Mouse (Mus musculus): Measurements from ENCODE around the gene 4930469K13Rik.

4930469K13Rik gene

DNA sequence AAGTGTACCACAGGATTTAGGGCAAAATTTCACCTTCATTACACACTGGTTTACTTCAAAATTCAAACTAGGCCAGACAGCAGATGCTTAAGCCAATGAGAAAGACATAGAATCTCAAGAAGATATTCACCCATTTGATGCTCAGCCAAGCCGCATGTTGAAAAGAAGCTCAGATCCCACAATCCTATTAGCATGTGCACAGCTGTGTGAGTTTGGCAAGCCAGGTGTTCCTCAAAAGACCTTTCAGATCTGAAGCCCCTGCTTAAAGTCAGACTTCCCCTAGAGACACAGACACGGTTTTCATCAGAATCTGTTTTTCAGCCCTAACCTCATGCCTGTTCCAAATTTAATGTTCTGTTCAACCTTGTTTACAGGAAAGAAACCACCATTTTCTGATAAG, 20.5 kb downstream of the 4930469K13Rik start:
- no peak for DNase-seq

DNA sequence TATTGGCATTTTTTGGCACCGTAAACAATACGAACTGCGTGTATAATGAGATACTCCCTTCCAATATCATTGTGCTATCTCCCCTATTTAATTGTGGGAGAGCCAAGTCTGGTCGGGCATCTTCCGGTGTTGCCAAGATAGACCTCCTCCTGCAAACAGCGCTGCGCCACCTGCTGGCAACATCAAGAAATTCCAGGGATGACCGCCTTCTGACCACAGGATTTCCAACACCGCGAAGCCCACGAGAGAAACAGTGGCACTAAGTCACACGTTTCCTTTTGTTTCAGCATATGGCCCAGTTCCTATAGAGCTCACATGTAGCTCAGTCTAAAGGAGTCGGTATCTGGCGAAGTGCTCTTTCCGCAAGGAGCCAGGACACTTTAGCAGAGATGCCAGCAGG, 24.6 kb downstream of the 4930469K13Rik start:
- no peak for DNase-seq

DNA sequence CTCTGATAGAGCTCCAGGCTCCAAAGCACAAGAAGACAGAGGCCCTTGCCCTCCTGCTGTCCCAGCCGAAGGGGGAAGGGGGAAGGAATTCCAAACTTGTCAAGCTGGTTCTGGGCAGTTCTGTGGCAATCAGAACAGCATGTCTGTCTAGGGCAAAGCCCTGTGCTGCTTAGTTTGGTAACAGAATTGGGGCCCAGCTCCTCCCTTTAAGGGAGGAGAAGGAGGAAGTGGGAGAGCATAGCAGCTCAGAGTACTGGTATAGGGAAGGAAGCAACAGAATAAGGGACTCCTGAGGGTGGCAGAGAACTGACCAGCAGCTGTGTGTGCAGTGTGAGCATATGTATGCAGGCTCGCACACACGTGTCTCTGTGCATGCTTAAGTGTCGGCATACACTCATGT, 26.0 kb downstream of the 4930469K13Rik start:
- no peak for DNase-seq

DNA sequence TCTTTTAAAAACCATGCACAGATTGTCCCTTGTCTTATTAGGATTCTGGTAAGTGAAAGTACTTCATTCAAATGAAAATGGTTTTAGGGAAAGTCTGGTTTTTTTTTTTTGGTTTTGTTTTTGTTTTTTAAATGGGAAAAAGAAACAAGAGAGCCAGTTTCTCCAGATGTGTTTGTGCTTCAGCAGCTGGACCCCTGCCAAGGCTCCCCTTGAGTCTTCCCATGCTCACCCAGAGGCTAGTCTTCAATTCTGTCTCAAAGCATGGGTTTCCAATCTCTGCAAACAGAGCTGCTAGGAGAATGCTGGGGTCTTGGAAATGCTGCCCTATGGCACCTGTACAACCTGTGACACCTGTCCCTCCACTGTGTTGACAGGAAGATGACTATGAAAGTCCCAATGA, 27.8 kb downstream of the 4930469K13Rik start:
- no peak for DNase-seq

DNA sequence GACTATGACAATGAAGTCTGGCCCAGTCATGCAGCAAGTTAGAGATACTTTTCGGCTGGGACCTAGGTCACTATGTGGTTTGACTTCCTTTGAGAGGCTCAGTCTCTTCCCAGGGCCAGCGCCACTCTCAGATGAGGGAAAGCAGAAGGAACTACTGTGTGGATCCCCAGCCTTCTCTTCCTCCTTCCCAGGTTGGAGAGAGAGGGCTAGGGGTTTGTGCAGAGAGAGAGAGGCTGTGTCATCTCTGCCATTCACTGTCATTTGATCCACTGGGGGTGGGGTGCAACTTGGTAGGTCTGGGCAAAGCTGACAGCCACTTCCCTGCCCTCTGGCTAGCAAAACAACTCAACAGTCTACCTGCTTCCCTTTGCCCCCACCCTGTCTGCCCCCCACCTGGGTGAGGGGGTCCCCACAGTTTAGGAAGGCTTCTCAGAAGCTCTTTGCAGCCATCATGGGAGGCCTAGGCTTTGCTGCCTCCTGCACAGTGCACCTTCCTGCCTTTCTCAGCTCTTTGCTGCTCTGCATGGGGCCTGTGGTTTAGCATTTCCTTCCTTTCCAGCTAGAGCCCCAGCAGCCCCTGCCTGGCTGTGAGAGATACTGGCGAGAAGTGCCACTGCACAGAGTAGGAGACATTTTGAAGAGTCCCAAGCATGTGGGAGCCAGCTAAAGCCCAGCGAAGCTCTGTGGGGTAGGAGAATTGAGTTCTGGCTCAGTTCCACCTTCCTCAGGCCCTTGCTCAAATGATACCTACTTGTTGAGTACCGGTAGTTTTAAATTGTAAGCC, 34.5 kb downstream of the 4930469K13Rik start:
- DNase-seq, result no peak

DNA sequence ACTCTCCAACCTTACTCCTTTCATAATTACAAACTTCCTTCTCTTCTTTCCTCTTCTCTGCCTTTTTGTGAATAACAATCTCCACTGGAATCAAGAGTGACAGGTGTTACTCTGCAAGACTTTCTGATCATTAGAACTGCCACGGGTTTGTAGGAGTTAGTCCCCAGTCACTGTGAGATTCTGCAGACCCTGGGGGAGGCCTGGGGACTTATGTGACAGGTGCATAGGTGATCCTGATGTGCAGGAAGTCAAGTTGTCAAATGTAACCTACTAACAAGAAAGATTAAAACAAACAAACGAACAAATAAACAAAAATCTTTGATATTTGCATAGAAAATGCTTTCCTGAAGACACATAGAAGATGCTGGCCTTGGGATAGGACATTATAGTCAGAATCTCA, 35.1 kb downstream of the 4930469K13Rik start:
- DNase-seq, result no peak

DNA sequence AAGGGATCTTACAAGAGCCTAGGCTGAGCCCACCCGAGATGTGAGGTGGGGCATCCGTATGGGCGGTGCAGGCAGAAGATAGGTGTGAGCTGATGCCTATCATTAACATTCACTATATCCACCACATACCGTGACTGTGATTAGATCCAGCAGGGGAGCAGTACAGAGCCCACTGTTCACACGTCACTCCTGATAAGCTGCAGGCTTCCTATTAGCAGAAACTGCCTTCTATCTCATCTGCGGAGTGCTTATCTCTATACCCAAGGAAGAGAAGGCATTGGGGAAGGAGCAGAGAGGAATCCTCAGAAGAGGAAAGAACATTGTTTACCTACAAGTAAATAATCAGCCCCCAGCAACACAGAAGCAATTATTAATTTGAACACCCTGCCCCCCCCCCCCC, 36.6 kb downstream of the 4930469K13Rik start:
- no peak for DNase-seq

DNA sequence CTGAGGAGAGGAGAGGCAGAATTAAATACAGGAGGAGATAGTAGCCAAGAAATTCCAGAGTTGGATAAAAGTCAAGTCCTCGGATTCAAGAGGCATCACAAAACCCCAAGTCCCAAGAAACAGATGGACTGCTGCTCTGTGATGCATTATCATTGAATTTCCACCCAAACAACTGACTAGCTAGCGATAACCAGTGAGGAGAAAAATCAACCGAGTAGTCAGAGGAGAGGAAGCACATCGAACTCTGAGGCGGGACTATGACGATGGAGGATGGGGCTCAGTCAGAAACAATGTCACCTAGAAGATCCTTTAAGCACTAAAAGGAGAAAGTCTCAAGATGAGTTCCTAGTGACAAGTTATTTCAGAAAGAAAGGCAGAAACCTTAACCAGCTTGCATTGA, 39.4 kb downstream of the 4930469K13Rik start:
- no peak for DNase-seq

DNA sequence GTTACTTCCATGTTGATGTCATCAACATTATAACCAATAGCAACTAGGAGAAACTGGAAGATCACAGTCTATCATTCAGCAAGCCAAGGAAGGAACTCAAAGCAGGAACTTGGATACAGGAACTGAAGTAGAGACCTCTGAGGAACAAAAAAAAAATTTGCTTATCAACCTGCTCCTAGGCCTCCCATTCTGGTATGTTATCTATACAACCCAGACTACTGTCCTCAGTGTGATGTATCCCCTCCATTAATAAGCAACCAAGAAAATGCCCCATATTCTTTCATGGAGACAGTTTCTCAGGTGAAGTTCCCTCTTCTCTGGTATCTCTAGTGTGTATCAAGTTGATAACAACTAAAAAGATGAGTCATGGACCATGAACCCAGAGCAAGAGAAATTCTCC, 40.0 kb downstream of the 4930469K13Rik start:
- DNase-seq, result no peak

DNA sequence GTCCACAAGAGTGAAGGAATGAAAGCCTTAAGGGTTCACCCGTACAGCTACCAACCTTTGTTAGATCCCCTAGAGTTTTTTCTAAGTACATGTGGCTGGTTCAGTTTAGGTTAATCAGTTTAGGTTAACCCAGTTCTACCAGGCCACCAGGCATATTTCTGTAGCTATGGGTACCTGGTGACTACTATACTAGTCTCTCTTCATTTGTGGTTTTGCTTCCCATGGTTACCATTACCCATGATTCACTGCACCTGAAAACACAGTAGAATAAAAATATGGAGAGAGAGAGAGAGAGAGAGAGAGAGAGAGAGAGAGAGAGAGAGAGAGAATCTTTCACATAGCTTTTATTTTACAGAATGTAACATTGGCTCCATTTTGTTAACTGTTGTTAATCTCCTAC, 41.6 kb downstream of the 4930469K13Rik start:
- DNase-seq, result no peak

DNA sequence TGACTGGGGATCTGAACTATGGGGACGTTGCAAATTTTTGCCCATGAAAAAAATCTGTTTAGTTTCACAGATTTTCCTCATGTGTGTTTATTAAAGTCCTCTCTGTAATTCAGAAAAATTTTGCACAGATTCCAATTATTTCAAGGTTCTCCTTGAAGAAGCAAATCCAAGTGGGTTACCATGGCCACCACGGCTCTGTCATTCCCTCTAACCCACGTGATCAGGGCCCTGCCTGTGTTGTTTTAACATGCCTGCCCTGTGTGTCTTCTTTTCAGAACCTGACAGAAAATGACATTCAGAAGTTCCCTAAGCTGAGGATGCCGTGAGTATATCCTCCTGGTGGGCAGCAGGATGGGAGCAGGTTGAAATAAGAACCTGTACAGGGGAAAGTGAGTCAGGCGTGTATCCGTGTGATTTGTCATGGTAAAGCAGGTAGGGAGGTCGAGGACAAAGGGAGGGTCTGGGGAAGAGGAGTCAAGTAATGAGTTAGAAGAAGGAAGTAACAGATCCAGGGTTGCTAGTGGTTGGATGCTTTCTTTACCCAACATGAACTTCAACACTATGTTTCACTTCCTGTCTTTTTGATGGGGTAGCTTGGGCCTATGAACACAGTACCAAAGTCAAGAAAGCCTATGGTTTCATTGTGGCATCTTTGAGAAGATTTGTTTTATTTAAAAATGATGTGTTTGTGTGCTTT, 44.2 kb downstream of the 4930469K13Rik start:
- no peak for DNase-seq

DNA sequence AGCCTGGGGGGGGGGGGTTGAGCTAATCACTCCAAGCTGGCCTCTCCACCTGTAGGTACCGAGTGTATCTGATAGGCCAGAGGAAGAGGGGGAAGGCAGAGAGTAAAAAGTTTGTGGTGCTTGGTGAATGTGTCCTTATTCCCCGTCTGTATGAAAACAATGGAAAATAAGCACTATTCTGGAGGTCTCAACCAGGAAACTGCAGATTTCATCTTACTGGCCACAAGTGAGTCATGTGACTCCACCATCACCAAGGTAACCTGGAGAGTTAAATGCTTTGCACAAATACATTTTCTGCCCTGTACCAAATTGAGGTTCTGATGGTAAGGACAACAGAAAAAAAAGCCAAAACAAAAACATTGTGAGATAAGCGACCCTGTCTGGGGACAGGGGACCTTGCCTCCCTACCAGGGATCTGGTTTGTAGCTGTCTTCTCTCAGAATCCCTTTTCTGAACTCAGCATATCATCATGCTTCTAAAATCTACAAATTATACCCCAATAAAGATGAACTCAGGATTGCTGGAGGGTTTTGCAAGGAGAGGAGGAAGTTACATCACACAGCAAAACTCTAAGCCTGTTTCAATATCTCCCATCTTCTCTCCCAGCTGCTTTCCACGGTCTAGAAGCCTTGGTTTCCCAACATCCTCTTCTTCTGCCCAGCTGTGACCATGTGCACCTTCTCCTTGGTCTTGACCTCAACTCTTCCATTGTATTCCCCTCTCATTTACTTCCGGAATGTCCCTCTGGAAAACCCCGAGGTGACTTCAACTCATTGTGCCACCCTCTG, 45.1 kb downstream of the 4930469K13Rik start:
- DNase-seq, result no peak

DNA sequence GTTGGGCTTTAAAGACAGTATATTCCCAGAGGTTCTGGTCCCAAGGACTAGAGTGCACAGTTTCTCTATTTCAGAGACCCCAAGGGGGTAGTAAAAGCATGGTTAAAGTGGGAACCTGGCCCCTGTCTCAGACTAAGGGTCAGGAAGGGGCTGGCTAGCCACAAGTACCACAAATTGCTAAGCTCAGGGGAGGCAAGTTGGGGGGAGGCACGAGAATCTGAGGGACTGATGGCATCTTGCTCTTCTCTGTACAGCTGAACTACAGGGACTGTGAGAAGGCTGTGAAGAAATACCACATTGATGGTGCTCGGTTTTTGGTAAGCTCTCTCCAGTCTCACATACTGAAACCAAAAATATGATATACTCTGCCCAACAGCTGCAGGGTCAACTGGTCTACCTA, 47.7 kb downstream of the 4930469K13Rik start:
- DNase-seq, result no peak

DNA sequence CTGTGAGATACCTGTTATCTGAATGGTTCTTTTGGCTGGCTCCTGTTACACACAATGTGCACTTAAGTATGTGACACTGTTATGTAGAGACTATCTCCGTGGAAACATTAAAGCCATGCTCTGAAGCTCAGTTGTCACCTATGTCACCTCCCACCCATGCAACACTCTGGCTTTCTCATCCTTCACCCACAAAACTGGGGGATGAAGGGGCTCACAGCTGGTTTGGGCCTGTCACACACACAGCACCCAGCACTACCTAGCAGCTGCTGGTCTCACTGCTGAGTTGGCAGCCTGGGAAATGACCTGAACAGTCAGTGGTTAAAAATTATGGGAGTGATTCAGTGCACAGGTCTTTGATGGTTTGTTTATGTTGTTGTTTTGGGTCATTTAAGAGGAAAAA, 48.3 kb downstream of the 4930469K13Rik start:
- no peak for DNase-seq

DNA sequence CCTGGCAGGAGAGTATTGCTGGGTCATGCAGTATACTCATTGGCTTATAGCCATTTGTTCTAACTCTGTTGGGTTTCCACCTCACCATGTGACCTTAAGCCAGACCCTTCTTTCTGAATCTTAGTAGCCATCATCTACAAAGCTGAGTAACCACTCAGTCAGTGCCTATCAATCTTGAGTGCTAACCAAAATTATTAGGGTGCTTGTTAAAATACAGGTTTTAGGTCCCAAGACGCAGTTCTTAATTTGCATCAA, 49.3 kb downstream of the 4930469K13Rik start:
- DNase-seq, result no peak

DNA sequence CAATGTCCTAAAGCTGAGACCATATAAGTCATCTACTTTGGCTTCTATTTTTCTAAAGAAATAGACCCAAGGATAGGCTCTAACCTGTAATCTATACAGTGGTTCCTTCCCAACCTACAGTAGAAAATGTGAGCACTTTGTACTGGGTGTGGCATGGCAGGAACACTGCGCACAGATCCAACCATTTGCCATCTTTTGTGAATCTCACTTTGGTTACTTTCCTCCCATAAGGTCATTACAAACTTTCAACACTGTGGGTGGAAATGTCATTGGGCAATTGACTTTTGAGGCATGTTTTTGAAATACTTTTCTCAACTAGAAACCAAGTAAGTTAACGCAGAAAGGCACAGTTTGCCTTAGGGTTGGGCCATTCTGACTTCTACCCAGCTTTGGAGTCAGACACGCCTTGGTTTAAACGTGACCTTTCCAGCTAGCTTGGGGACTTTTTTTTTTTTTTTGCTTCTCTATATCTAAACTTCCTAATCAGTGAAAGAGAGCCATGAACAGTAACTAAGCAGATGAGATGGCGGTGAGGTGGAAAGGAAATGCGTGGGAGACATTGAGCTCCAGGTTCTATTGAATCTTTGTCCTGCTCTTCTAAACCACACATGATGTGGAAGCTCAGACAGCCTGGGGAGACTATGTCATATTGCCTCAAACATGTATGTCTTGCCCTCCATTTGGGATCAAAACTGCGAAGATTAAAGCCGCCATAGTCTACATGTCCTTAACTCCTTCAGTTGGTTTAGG, 49.8 kb downstream of the 4930469K13Rik start:
- DNase-seq, result no peak

DNA sequence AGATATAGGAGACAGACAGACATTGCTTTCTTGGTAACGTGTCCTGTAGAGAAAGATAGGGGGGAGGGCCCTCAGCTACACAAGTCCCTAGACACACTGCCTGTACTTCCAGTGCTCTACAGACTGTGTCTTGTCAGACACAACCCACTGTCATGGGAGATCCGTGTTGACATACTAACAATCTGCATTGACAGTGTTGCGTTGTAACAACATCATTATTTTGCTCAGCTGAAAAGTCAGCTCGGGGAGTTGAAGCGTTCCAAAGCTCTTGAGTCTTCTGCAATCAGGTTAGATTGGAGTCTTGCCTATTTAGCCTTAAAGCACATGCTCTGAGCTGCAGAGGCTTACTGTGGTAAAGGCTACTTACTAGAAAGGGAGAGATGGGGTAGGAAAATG, 50.8 kb downstream of the 4930469K13Rik start:
- no peak for DNase-seq

DNA sequence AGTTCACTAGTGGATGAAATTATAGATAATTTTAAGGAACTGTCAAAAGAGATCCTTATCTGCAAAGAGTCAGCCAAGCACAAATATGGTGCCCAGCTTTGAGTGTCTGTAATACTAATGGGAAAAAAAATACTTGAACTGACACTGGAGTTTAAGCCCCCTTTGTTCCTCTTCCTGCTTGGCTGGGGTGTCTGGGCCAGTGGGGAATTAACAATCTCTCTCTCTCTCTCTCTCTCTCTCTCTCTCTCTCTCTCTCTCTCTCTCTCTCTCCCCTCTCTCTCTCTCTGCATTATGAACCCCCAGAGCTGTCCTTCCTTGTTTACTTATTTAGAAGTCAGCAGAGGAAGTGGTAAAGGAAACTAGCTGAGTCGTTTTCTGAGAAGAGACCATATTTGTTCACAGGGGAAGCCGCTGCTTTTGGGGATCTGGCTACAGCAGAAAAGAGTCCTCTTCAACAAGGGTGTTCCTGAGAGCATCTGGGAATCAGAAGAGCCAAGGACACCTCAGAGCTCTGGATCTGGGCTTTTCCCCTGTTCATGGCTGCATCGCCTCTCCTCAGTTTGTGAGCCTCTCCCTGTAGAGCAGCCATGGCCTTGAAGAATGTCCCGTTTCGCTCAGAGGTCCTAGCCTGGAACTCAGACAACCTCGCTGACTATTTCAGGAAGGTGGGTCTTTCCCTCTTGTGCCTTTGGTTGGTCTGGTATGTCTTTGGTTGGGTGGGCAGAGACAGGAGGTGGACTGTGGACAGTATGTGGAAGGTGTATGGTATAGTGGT, 51.4 kb downstream of the 4930469K13Rik start, which contains the start of gene Lcp2:
Gene Lcp2, plus strand, starts transcription at position 154 of the 775 bp plus-strand sequence.
- DNase-seq, result no peak

DNA sequence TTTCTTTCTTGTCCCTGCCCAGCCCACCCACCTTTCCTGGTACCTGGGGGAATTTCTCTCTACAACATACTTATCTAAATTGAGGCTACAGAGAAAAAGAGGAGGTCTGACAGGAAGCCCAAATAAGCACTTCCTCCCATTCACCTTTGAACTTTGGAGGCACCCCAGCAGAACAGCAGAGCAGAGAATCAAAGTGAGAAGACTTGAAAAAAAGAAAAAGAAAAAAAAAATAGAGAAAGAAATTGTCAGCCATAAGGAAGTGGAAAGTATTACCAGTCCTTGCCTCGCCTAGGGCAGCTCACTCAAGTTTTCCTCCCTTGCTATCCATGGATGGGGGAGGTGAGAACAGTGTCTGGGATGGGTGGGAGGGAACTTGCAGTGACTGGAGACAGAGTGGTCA, 55.5 kb downstream of the 4930469K13Rik start:
- no peak for DNase-seq

DNA sequence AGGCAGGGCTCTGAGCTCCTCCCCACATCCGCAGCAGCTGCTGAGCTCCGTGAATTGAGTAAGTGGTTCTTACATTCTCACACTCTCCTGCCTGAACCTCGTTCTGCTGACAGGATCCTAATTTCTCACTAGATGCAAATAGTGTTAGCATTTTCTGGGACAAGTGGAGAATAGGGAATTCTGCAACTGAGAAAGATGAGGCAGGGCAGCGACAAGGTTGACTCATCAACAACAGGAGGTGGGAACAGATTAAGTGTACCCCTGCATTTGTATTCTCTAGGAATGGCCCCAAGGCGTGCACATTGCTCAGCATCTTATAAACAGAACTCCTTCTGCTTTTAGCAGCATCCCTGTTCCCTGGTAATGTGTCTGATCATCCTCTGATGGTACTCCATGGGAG, 58.3 kb downstream of the 4930469K13Rik start:
- no peak for DNase-seq

DNA sequence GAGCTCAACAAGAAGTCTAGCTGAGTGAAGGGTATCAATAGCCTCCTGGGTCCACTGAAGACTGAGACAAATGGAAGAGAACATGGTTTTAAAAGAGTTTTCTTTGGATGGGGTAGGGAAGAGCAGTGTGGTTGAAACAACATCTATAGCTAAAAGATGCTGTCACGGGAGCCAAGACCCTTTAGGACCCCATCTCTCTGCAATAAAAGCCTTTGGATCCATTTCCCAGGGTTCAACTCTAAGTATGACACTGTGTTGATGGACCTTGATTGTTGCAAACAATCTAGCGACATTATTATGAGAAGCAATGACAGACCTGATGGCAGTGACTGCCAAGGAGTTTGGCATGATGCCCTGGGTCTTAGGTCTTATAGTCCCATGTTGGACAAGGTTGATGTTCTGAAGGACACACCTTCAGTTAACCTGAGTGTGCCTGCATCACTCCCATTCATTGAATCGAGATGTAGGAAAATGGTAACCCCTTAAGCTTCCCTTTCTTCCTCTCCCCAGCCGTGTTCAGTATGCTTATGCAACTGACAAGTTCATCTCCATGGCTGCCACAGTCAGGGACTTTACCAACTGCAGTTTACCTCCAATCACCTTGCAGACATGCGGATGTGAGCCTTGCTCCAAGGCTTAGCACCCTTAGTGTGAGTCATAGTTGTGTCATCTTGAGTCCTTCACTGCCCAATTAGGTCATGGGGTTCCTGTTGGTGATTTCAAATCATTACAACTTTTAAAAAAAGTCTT, 62.3 kb downstream of the 4930469K13Rik start:
- DNase-seq, result no peak

DNA sequence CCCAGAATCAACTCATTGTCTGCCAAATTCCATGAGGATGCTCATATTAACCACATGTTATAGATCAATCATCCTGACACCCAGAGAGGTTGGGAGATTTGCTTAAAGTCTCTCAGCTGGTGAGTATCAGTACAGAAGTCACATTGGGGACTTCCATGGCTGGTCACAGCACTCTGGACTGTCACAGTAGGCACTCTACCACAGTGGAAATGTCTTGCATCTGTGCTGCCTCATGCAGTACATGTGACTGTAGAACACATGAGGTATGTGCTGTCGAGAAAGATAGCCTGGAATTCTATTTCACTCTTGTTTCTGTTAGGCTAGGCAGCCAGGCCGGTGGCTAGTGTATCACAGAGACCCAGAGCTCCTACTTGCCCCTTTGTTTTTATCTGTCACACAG, 63.6 kb downstream of the 4930469K13Rik start:
- no peak for DNase-seq
